Mouse (Mus musculus): ENCODE data around the gene Ambra1. TPM values are rescaled to one million over a fixed set of nuclear protein-coding genes. Genes with fewer than 3 reads are reported as not detected.

The Ambra1 gene
- polyA plus RNA-seq, 1 experiment from 2014 or later: 23.9 TPM

DNA sequence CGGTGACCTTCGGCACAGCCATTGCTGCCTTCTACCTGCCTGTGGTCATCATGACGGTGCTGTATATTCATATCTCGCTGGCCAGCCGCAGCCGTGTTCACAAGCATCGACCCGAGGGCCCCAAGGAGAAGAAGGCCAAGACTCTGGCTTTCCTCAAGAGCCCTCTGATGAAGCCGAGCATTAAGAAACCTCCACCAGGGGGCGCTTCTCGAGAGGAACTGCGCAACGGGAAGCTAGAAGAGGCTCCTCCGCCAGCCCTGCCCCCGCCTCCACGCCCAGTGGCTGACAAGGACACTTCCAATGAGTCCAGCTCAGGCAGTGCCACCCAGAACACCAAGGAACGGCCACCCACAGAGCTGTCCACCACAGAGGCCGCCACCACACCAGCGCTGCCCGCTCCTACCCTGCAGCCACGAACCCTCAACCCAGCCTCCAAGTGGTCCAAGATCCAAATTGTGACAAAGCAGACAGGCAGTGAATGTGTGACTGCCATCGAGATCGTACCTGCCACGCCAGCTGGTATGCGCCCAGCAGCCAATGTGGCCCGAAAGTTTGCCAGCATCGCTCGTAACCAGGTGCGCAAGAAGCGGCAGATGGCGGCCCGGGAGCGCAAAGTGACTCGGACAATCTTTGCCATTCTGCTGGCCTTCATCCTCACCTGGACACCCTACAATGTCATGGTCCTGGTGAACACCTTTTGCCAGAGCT is 198.0 kb downstream of the Ambra1 start:
- Histone ChIP-seq H3K9me3 (no peaks in the 10 kb centered on the region), H3K36me3 (no peaks in the 10 kb centered on the region), H3K4me2 (replicated peaks) (peak overlapping the region; percentile 79), H3K4me1 (peaks cover 48% of the 10 kb centered on the region), H3K27ac (no peak overlapping the region), H3K4me3 (no peak overlapping the region), H3K27me3 (replicated peaks) (peaks cover 20% of the 10 kb centered on the region), H3K9ac (no peak overlapping the region)
- 41% methylated on average over 34 of the region's 34 CpGs for WGBS
- ATAC-seq (ENCODE audit: low FRiP score, low read depth): no peak

DNA sequence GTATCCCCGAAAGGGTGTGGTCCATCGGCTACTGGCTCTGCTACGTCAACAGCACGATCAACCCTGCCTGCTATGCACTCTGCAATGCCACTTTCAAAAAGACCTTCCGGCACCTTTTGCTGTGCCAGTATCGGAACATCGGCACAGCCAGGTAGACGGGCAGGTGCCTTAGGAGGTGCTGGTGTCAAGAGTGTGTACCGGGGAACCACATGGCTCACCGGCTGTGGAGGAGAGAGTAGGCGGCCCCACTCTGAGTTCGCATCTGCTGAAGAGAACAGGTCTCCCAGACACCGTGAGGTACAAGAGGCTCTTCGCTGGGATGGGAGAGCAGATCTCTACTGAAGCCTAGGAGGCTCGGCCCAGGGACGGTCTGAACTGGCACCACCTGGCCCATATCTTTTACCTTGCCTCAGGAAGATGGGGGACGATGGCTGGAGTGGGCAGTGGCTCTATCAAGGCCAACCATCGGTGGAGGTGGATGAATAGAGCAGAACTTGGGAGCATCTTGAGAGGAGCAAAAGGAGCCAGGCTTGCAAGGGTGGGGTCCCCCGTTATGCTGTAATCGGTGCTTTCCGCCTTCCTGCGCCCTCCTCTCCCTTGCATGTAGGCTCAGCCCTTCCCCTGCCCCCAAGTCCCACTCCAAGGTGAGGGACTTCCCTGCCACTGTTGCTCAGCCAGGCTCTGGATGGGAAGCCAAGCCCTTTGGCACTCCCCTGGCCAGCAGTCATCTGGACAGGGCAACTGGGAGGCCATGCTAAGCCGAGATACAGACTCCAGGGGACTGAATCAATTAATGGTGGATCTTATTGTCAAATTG is 198.8 kb downstream of the Ambra1 start:
- peak overlapping the region; percentile 79 for H3K4me2 ChIP-seq (replicated peaks)
- no peak overlapping the region for H3K27ac ChIP-seq
- peaks cover 51% of the 10 kb centered on the region for H3K4me1 ChIP-seq
- no peak overlapping the region for H3K4me3 ChIP-seq
- H3K9me3 ChIP-seq: no peaks in the 10 kb centered on the region
- 71% methylated on average over 23 of the region's 23 CpGs for WGBS
- ATAC-seq (ENCODE audit: low FRiP score, low read depth): no peak
- H3K9ac ChIP-seq: no peak overlapping the region
- H3K36me3 ChIP-seq: no peaks in the 10 kb centered on the region
- H3K27me3 ChIP-seq (replicated peaks): peaks cover 13% of the 10 kb centered on the region

DNA sequence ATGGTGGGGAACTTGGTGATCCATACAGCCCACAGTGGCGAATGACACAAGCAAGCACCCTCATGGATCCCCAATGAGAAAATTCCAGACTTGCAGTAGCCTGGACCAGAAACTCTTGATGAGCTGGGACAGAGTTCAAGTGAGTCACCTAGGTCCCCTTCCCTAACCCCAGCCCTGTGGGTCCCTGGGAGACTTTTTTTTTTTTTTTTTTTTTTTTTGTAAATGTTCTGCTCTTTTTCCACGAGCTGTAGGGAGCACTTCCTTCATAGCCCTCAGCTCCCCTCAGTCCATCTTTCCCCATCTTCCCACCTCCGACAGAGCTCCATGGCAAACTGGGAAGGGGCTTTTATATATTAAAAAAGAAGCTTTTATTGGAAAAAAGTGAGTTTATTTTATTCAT is 199.5 kb downstream of the Ambra1 start:
- Histone ChIP-seq H3K27ac (no peak overlapping the region), H3K36me3 (peaks cover 1% of the 10 kb centered on the region; the same call in 1 of the 2 replicates), H3K27me3 (replicated peaks) (peaks cover 8% of the 10 kb centered on the region; the same call in 1 of the 2 replicates), H3K9ac (no peak overlapping the region), H3K4me3 (peak overlapping the region; percentile 82; the same call in 1 of the 2 replicates), H3K9me3 (no peaks in the 10 kb centered on the region), H3K4me2 (replicated peaks) (peak overlapping the region; percentile 79), H3K4me1 (peaks cover 53% of the 10 kb centered on the region)
- ATAC-seq (ENCODE audit: low FRiP score, low read depth): no peak
- WGBS: 51% methylated on average over 3 of the region's 3 CpGs

DNA sequence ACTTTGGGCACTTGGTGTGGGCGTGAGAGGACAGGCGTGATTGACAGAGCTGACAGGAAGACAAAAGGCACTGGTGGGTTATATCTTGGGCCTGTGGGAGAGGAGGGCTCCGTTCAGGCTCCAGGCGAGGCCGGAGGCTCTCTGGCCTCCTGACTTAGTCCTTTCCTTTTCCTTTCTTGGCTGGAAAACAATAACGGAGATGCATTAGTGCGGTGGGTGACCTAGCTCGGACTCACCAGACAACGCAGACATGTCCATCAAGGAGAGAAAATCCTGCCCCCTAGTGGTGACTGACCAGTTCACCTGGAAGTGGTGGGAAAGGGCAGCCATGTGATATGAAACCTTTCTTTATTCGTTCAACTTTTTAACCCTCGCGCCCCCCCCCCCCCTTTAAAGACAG is 200.0 kb downstream of the Ambra1 start:
- H3K36me3 ChIP-seq: peaks cover 6% of the 10 kb centered on the region; the same call in 1 of the 2 replicates
- peaks cover 53% of the 10 kb centered on the region for H3K4me1 ChIP-seq
- peak; percentile 19; the same call in 1 of the 2 replicates for ATAC-seq (ENCODE audit: low FRiP score, low read depth)
- H3K4me3 ChIP-seq: peak overlapping the region; percentile 82
- 11% methylated on average over 12 of the region's 12 CpGs for WGBS
- H3K9ac ChIP-seq: peak overlapping the region; percentile 87; the same call in 1 of the 2 replicates
- peak overlapping the region; percentile 79 for H3K4me2 ChIP-seq (replicated peaks)
- H3K27ac ChIP-seq: no peak overlapping the region
- H3K27me3 ChIP-seq (replicated peaks): peaks cover 4% of the 10 kb centered on the region; the same call in 1 of the 2 replicates
- no peaks in the 10 kb centered on the region for H3K9me3 ChIP-seq

DNA sequence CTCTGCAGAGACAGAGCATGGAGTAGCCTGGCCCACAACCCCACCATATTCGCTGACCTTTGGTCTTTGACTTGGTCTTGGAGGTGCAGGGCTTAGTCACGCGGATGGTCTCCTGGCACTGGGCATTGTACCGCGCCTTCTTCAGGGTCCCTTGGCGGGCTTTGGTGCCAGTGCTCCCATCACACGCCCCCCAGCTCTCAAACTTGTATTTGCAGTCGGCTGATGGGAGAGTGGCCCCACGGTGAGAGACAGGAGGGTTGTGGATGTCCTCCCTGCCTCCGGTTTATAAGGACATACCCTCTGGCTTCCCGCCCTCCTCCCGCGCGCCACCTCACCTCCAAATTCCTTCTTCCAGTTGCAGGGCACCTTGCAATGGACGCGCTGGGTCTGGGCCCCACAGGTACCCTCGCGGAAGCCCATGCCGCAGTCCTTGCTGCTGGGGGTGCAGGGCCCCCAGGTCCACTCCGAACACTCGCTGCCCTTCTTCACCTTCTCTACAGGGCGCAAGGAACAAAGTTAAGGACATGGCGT is 200.9 kb downstream of the Ambra1 start:
- Histone ChIP-seq H3K27me3 (replicated peaks) (no peaks in the 10 kb centered on the region), H3K4me1 (peaks cover 53% of the 10 kb centered on the region), H3K4me2 (replicated peaks) (peak overlapping the region; percentile 79), H3K9me3 (no peaks in the 10 kb centered on the region), H3K4me3 (peak overlapping the region; percentile 82), H3K36me3 (peaks cover 13% of the 10 kb centered on the region), H3K27ac (peak overlapping the region; percentile 90), H3K9ac (peak overlapping the region; percentile 87)
- ATAC-seq (ENCODE audit: low FRiP score, low read depth): no peak
- WGBS: under 1% methylated on average over 23 of the region's 23 CpGs

DNA sequence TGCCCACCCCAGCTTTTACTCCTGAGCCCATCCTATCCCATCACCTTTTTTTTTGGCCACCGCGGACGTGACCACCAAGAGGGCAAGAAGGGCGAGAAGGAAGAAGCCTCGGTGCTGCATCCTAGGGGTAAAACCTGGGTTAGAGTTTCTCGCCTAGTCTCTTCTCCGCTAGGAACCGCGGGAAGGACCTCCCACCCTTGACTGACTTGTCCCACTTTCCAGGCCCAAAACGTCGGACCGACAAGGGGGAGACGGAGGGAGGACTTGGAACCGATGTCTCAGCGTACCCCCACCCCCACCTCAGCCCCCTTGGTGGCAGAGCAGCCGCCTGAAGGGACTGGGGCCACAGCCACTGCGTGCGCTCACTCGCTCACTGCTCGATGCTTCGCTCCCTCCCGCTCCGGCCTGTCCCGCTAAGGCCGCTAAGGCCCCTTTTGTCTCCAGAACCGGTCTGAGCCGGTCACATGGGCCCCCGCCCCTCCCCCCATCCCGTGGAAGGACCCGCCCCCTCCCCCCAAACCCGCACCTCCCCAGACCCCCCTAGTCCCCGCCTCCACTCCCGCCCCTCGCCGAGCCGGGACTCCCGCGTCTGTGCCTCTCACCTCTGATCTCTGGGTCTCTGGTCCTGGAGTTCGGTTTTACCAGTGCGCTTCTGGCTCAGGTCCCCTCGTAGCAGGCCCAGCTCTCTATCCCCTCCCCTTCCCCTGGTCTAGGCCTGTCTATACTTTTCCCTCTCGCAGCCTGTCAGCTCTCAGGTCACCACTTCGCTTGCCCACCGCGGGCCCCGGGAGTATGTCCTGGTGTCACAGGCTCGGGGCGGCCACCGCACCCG is 201.6 kb downstream of the Ambra1 start:
- WGBS: under 1% methylated on average over 48 of the region's 50 CpGs
- Histone ChIP-seq H3K4me1 (peaks cover 53% of the 10 kb centered on the region), H3K27me3 (replicated peaks) (no peaks in the 10 kb centered on the region), H3K9me3 (no peaks in the 10 kb centered on the region), H3K36me3 (peaks cover 20% of the 10 kb centered on the region), H3K9ac (peak overlapping the region; percentile 87), H3K4me3 (peak overlapping the region; percentile 82), H3K27ac (peak overlapping the region; percentile 90), H3K4me2 (replicated peaks) (peak overlapping the region; percentile 79)
- peak; percentile 73 for ATAC-seq (ENCODE audit: low FRiP score, low read depth)

DNA sequence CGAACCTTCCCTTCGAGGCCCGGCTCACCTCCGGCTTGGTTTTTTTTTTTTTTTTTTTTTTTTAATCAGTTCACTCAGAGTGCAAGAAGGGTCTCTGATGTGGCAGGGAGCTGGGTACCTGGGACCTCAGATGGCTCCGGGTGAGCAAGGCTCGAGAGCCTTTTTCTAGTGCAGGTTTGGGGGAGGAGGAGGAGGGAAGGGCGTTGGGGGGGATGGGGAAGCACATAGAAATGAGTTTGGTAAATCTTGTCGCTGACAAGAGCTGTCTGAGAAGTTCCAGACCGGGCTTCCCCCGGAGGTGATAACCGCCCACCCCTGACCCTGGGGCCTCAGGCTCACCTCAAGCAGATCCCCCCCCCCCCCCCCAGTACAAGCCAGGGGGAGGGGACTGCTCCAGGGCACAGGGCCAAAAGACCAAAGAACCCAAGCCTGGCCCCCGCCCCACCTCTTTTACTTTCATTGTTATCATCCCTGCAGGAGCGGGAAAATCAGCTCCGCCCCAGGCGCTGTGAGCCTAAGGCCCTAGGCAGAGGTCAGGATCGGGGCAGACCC is 202.3 kb downstream of the Ambra1 start, which contains the start of gene Mdk:
Mdk (minus strand) TSS at position 138 of the 552 bp plus-strand sequence.
- peaks cover 27% of the 10 kb centered on the region for H3K36me3 ChIP-seq
- H3K27me3 ChIP-seq (replicated peaks): no peaks in the 10 kb centered on the region
- H3K27ac ChIP-seq: peak within 1 kb of the TSS; percentile 90
- peaks cover 53% of the 10 kb centered on the region for H3K4me1 ChIP-seq
- ATAC-seq (ENCODE audit: low FRiP score, low read depth): peak; percentile 3; the same call in 1 of the 2 replicates
- peak within 1 kb of the TSS; percentile 79 for H3K4me2 ChIP-seq (replicated peaks)
- H3K4me3 ChIP-seq: peak within 1 kb of the TSS; percentile 82
- peak within 1 kb of the TSS; percentile 87 for H3K9ac ChIP-seq
- 1% methylated on average over 16 of the region's 16 CpGs for WGBS
- no peaks in the 10 kb centered on the region for H3K9me3 ChIP-seq

DNA sequence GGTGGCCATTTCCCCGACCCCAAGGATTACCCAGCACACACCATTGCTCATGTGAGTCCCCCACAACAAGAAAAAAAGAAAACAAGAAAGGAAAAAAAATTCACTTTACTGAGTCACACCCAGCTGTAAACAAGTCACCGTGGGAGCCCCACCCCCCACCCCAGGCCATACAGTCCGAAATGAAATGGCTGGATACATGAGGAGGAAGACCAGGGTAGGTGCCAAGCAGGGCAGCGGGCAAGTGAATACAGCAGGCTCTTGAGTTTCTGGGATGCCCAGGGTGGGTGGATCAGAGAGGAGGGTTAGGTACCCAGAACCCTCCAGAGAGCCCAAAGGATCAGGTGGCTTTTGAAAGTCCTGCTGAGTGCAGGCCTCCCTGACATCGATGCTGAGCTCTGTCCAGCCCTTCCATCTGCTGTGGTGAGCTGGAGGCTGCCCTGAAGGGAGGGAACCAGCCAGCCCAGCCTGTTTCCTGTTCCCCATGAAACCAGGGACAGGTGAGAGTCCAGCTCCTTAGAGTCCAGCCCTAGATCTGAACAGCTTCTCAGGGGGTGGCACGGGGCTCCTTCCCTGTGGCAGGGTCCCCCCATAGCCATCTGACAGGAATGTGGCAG is 202.9 kb downstream of the Ambra1 start:
- Histone ChIP-seq H3K27ac (no peak overlapping the region; the same call in 1 of the 2 replicates), H3K9me3 (no peaks in the 10 kb centered on the region), H3K4me1 (peaks cover 53% of the 10 kb centered on the region), H3K27me3 (replicated peaks) (no peaks in the 10 kb centered on the region), H3K4me3 (no peak overlapping the region), H3K36me3 (peaks cover 33% of the 10 kb centered on the region), H3K4me2 (replicated peaks) (peak overlapping the region; percentile 79), H3K9ac (no peak overlapping the region)
- WGBS: 12% methylated on average over 6 of the region's 6 CpGs
- ATAC-seq (ENCODE audit: low FRiP score, low read depth): no peak

DNA sequence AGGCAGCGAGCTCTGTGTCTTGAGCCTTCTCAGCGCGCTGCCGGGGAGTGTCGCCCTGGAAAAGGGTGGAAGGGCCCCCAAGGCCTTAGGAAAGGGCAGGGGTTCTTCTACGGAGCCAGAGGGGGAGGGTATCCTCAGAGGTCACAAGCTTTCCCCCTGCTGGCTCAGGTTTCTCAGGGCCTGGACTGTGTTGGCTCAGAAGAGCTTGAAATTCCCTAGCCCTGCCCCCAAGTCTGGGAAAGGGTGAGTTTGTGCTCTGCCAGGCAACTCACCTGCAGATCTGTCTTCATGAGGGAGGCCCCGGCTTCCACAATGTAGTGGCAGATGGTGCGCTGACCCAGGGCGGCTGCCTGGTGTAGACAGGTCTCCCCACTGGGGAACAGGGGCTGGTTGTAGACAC is 203.5 kb downstream of the Ambra1 start:
- 33% methylated on average over 9 of the region's 9 CpGs for WGBS
- H3K4me1 ChIP-seq: peaks cover 48% of the 10 kb centered on the region
- no peaks in the 10 kb centered on the region for H3K27me3 ChIP-seq (replicated peaks)
- peak overlapping the region; percentile 14; the same call in 1 of the 2 replicates for H3K4me2 ChIP-seq (replicated peaks)
- no peaks in the 10 kb centered on the region for H3K9me3 ChIP-seq
- H3K4me3 ChIP-seq: no peak overlapping the region
- H3K9ac ChIP-seq: 0 out of 2 replicates have a peak overlapping the region, but pooled peaks have one; percentile 13
- no peak for ATAC-seq (ENCODE audit: low FRiP score, low read depth)
- peaks cover 39% of the 10 kb centered on the region for H3K36me3 ChIP-seq
- H3K27ac ChIP-seq: no peak overlapping the region; the same call in 1 of the 2 replicates

DNA sequence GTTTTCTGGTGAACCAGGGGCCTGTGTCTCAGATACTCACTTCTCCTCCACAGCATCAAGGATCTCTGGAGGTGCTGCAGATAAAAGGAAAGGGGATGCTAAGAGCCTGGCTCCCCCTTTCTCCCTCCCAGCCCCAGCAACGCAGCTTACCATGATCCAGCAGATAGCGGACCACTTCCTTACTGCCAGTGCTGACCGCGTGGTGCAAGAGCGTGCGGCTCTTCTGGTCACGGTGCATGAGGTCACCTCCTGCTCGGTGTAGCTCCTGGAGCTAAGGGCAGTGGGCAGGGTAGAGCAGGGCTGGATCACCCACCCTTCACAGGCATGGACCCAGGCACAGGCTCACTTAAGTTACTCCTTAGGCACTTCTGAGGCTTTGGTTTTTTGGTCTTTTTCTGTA is 204.1 kb downstream of the Ambra1 start:
- no peak overlapping the region for H3K4me3 ChIP-seq
- H3K9me3 ChIP-seq: no peaks in the 10 kb centered on the region
- H3K4me2 ChIP-seq (replicated peaks): no peak overlapping the region
- peaks cover 45% of the 10 kb centered on the region for H3K36me3 ChIP-seq
- 57% methylated on average over 8 of the region's 8 CpGs for WGBS
- H3K27ac ChIP-seq: no peak overlapping the region
- no peak overlapping the region for H3K9ac ChIP-seq
- no peak for ATAC-seq (ENCODE audit: low FRiP score, low read depth)
- no peaks in the 10 kb centered on the region for H3K27me3 ChIP-seq (replicated peaks)
- H3K4me1 ChIP-seq: peaks cover 45% of the 10 kb centered on the region

All from neural tube, embryonic 12.5 days (tissue).